In the genomic region with DNA sequence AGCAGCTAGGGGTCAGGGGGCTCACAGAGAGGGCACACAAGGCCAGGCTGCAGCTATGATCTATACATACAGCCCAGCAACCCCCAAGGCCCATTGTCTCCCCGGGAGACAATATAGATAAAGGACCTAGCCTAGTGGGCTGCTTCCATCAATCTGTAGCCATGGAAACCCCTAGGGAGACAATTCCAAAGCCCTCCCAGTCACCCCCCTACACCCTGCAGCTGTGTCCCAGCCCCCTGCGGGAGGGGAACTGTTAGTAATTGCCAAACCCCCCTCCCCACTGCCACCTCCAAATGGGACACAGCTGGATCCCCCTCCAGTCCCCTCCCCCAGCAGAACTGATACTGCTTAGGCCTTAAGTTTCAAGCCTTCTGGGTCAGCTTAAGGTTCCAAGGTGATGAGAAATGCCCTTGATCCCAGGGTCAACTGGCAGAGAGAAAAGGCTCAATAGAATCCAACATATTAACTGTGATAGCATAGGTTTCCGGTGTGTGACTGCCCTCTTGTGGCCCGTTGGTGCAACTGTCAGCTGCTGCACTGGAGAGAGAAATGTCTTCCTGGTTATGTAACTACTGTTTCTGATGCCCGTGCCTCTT, we compare ENCODE assay signal across 7 mouse cellular contexts. TPM values are rescaled to one million over a fixed set of nuclear protein-coding genes. Genes with fewer than 3 reads are reported as not detected.
DNase-seq lines count a peak whose midpoint lies in the region; ATAC-seq and TF ChIP-seq lines count a peak whose summit lies in the region.

No protein-coding gene starts in this region.

- peak overlapping the region; percentile 77 for H3K27ac ChIP-seq in hindbrain, embryonic 13.5 days

- H3K36me3 ChIP-seq in hindbrain, embryonic 13.5 days = no peaks in the 10 kb centered on the region

- peak; percentile 81 for TF ChIP-seq CTCF in Patski (IDR thresholded peaks at IDR 0.05)

- in situ Hi-C loops in Patski (cut with MboI; ENCODE audit: low pct_unique_long_range_greater_than_20kb) = loop anchor here (5.0 to 25.0 kb wide), 4 partner anchors 42 to 348 kb away; partner anchors contain the start of genes Hmgcl and Tcea3

- no peak for DNase-seq in Patski (ENCODE audit: low read depth, low spot score)
- peak; percentile 81 for DNase-seq in cerebellum, adult 8-10 months
- peak; percentile 68 to 79 for DNase-seq in layer of hippocampus, postnatal 14 days (ENCODE audit: low spot score in 2 of 2)
- peak; percentile 86 for DNase-seq in lung, postnatal 10 days
- peak; percentile 90 for DNase-seq in retina, postnatal 1 day

- 1% methylated on average over 5 of the region's 5 CpGs for WGBS in hindbrain, embryonic 13.5 days

- CTCF ChIA-PET in Patski (lab: Charles Lee) = interaction anchor here (0.6 to 1.9 kb wide), 6 partner anchors 8 to 205 kb away, joined by 3 to 6 read pairs (median 4); no protein-coding TSS in a partner anchor

- no peak overlapping the region for H3K4me3 ChIP-seq in hindbrain, embryonic 13.5 days

- H3K4me1 ChIP-seq in hindbrain, embryonic 13.5 days (replicated peaks) = peaks cover 18% of the 10 kb centered on the region

- no peaks in the 10 kb centered on the region for H3K9me3 ChIP-seq in hindbrain, embryonic 13.5 days

- H3K4me2 ChIP-seq in hindbrain, embryonic 13.5 days = no peak overlapping the region

- 0 out of 2 replicates have a peak overlapping the region, but pooled peaks have one; percentile 40 for H3K9ac ChIP-seq in hindbrain, embryonic 13.5 days

- POLR2A ChIA-PET in Patski (lab: Charles Lee) = no interaction called here

- ATAC-seq in Patski = no peak
- ATAC-seq in frontal cortex, adult (ENCODE audit: low TSS enrichment) = peak; percentile 88
- peak; percentile 67 for ATAC-seq in hindbrain, embryonic 13.5 days (ENCODE audit: low FRiP score)

- no peaks in the 10 kb centered on the region for H3K27me3 ChIP-seq in Patski
- no peaks in the 10 kb centered on the region for H3K27me3 ChIP-seq in hindbrain, embryonic 13.5 days

RNA-seq across cellular contexts. Expression of gene E2f2, which starts 12.3 kb away (rescaled TPM):
- polyA plus RNA-seq in Patski (2021) = 1.1 TPM
- polyA plus RNA-seq in hindbrain, embryonic 13.5 days (2015; fragmentation: Nextera tagmentation; extraction: Ambion mirVana) = 2.7 and 3.2 TPM in 2 replicates
- 1 to 10 TPM; 1.1 to 1.4 TPM for total RNA-seq in layer of hippocampus, postnatal 14 days (2021)

RNA-seq across cellular contexts. Expression of gene Id3, which starts 16.6 kb away (rescaled TPM):
- 175 TPM for polyA plus RNA-seq in Patski (2021)
- 234 and 269 TPM in 2 replicates for polyA plus RNA-seq in hindbrain, embryonic 13.5 days (2015; fragmentation: Nextera tagmentation; extraction: Ambion mirVana)
- 10 to 100 TPM; 77.9 to 91.6 TPM for total RNA-seq in layer of hippocampus, postnatal 14 days (2021)

RNA-seq across cellular contexts. Expression of gene Asap3, which starts 46.3 kb away (rescaled TPM):
- polyA plus RNA-seq in Patski (2021) = 5.5 TPM
- 5.8 and 6.3 TPM in 2 replicates for polyA plus RNA-seq in hindbrain, embryonic 13.5 days (2015; fragmentation: Nextera tagmentation; extraction: Ambion mirVana)
- total RNA-seq in layer of hippocampus, postnatal 14 days (2021) = 1 to 10 TPM; 5.1 to 6.0 TPM
